In genomic region chr10:123395429-123395828, GRCm38 (mm10) we compare ENCODE assay signal across 21 mouse cellular contexts.
A peak's percentile ranks its signal among the peaks of the same experiment; 100 is the strongest.
DNase-seq lines count a peak whose midpoint lies in the region; TF ChIP-seq lines count a peak whose summit lies in the region.
"Had no signal": no experiment of that assay in that cellular context is flagged by ENCODE, and none has a peak within 500 bp of the region (broad histone marks: within the 10 kb centered on the region; RNA-seq: fewer than 3 reads in every experiment).

No protein-coding gene starts in this region.

- intact Hi-C loops in left cerebral cortex, adult 2 months (cut with DNase I) = no loop called here
- intact Hi-C loops in left cerebral cortex, postnatal 36 days (cut with DNase I) = no loop called here

- no peak for TF ChIP-seq CTCF in layer of hippocampus, adult 2 months (conservative IDR thresholded peaks at IDR 0.05)
- TF ChIP-seq CTCF in left cerebral cortex, adult 2 months (IDR thresholded peaks at IDR 0.05) = no peak; the same call in 1 of the 2 replicates

- DNase-seq in layer of hippocampus, adult 2 months (ENCODE audit: low spot score in 2 of 2) = peak; percentile 25 to 41
- no peak for DNase-seq in layer of hippocampus, adult 9-10 months (ENCODE audit: low spot score)
- DNase-seq in left cerebral cortex, adult 2 months (ENCODE audit: extremely low spot score in 1 of 2, low spot score in 2 of 2) = no peak
- no peak for DNase-seq in left cerebral cortex, postnatal 36 days (ENCODE audit: low spot score in 2 of 2)
- DNase-seq in telencephalon, adult 2 months (ENCODE audit: low read depth, low spot score) = peak; percentile 31
- DNase-seq in gastrocnemius, postnatal 25 days = no peak
- DNase-seq: adrenal gland, adult 2 months; adrenal gland, postnatal 14 days; cerebellum, adult 11-12 months; cerebellum, adult 8-10 months; cerebellum, postnatal 10 days; cerebellum, postnatal 36 days; embryo, embryonic 11 days; gastrocnemius, postnatal 10 days; heart, adult 11 months had no signal

- peak overlapping the region; percentile 26 for H3K4me3 ChIP-seq in layer of hippocampus, adult 2 months
- 0 out of 2 replicates have a peak overlapping the region, but pooled peaks have one; percentile 11 for H3K4me3 ChIP-seq in left cerebral cortex, adult 2 months
- H3K4me3 ChIP-seq: embryonic facial prominence, embryonic 10.5 days; embryonic facial prominence, embryonic 13.5 days; erythroblast, embryonic 14.5 days; forebrain, embryonic 12.5 days; hindbrain, embryonic 12.5 days; hindbrain, embryonic 15.5 days had no signal

- peak overlapping the region; percentile 81 for H3K27ac ChIP-seq in layer of hippocampus, adult 2 months
- peak overlapping the region; percentile 32; the same call in 1 of the 2 replicates for H3K27ac ChIP-seq in left cerebral cortex, adult 2 months
- H3K27ac ChIP-seq: embryonic facial prominence, embryonic 10.5 days; embryonic facial prominence, embryonic 13.5 days; forebrain, embryonic 12.5 days; hindbrain, embryonic 12.5 days; hindbrain, embryonic 15.5 days had no signal

Comparison
In these comparisons a context has a peak if more than half of its experiments do, and no peak if none do; other contexts are left out.
1. DNase-seq: peak in layer of hippocampus, adult 2 months (2 of 2) and telencephalon, adult 2 months (single experiment); none in layer of hippocampus, adult 9-10 months (single experiment), left cerebral cortex, adult 2 months (0 of 2), left cerebral cortex, postnatal 36 days (0 of 2) and gastrocnemius, postnatal 25 days (single experiment).